Mouse (Mus musculus) liver, embryonic 14.5 days (tissue): ENCODE data around the gene Fam172a. TPM values are rescaled to one million over a fixed set of nuclear protein-coding genes. Genes with fewer than 3 reads are reported as not detected.

Experiments used
- ATAC-seq: fragments of 200-750 bp; cut with Nextera tagmentation; 2 replicates; pipeline ENCODE4 v1.8.0; 2017; ENCODE audit warnings: moderate number of reproducible peaks, mild to moderate bottlenecking, moderate library complexity; ENCODE audit not compliant: insufficient read depth
- DNase-seq, 3 experiments: peaks; one replicate each; pipeline ENCODE4 v3.0.0-alpha.2; 2012 to 2013; ENCODE audit warnings: low read depth in 3 of 3, low spot score in 3 of 3
- H3K27ac ChIP-seq: fragments of 300-500 bp; sonication (generic); 2 replicates; pipeline ENCODE4 v1.5.1; 2014; ENCODE audit warnings: moderate library complexity, mild to moderate bottlenecking, control low read depth, inconsistent platforms
- H3K27me3 ChIP-seq: fragments of 300-500 bp; sonication (generic); 2 replicates; pipeline ENCODE4 v1.6.1; 2014; ENCODE audit warnings: mild to moderate bottlenecking, low read length, moderate library complexity; ENCODE audit not compliant: control insufficient read depth, insufficient read depth
- H3K36me3 ChIP-seq: fragments of 300-500 bp; sonication (generic); replicated peaks from 2 replicates; pipeline ENCODE4 v1.6.1; 2014; ENCODE audit warnings: low read depth; ENCODE audit not compliant: control insufficient read depth, insufficient read depth
- H3K4me1 ChIP-seq, 2 experiments: fragments of 200-500 bp in 1 of 2; fragments of 300-500 bp in 1 of 2; sonication (generic) in 1 of 2; replicated peaks; 2 replicates each; pipeline ENCODE4 v1.6.1; 2012 to 2014; ENCODE audit warnings: antibody characterized with exemption in 1 of 2, inconsistent platforms in 1 of 2, low read length in 1 of 2; ENCODE audit not compliant: control insufficient read depth in 2 of 2, insufficient read depth in 2 of 2
- H3K4me2 ChIP-seq: fragments of 300-500 bp; sonication (generic); 2 replicates; pipeline ENCODE4 v1.6.1; 2014; ENCODE audit warnings: low read depth, mild to moderate bottlenecking, control low read depth, moderate library complexity
- H3K4me3 ChIP-seq, 2 experiments: fragments of 200-500 bp in 1 of 2; fragments of 300-500 bp in 1 of 2; sonication (generic) in 1 of 2; 2 replicates each; pipeline ENCODE4 v1.5.1; 2012 to 2014; ENCODE audit warnings: low read depth in 2 of 2, low read length in 2 of 2, mild to moderate bottlenecking in 2 of 2, control low read depth in 1 of 2, inconsistent platforms in 1 of 2, moderate library complexity in 1 of 2; ENCODE audit not compliant: insufficient read depth in 1 of 2
- H3K9ac ChIP-seq: fragments of 300-500 bp; sonication (generic); replicated peaks from 2 replicates; pipeline ENCODE4 v1.6.1; 2014; ENCODE audit warnings: mild to moderate bottlenecking, control low read depth, moderate library complexity
- H3K9me3 ChIP-seq: fragments of 300-500 bp; sonication (generic); 2 replicates; pipeline ENCODE4 v1.6.1; 2016; ENCODE audit warnings: low read length, mixed read lengths; ENCODE audit not compliant: control insufficient read depth
- CTCF ChIP-seq: IDR thresholded peaks from 2 replicates; pipeline ENCODE4 v1.5.1; 2016; ENCODE audit warnings: antibody characterized with exemption, low read depth, control low read depth
- EP300 ChIP-seq: IDR thresholded peaks from 2 replicates; pipeline ENCODE4 v1.6.1; 2016; ENCODE audit warnings: antibody characterized with exemption, low read depth
- WGBS: fragments of 180-500 bp; shearing (Covaris S2); extraction: QIAGEN DNeasy Blood & Tissue Kit; methylation state at CpG from one replicate; pipeline ENCODE4 v1.1.7; 2014; ENCODE audit not compliant: insufficient replicate concordance; 5-methylcytosine and 5-hydroxymethylcytosine counted together
- polyA plus RNA-seq, 2 experiments: library from polyadenylated mRNA; depleted of rRNA in 1 of 2; stranded (reverse) in 1 of 2; unstranded in 1 of 2; fragments of >200 nt; fragmentation: Nextera tagmentation in 1 of 2; extraction: Ambion mirVana in 1 of 2; gene quantifications; 2 replicates each; pipeline versions ENCODE4 v1.2.1 to v1.2.3; 2012 to 2014

Fam172a gene
- polyA plus RNA-seq, 2 experiments: 2.8 to 8.0 TPM

DNA sequence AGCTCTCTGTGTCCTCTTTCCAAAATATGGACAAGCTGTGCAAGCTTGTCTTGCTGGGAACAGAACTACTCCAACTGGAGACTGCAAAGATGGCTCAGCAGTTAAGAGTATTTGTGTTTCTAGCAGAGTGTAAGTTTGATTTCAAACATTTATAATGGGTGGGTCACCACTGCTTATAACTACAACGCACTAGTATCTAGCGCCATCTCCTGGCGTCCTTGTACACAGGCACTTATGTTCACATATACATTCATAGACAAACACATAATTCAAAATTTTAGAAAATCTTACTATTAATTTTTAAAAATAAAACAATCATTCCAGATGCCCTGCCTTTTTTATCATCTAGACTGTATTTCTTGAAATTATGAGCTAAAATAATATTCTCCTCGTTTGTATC lies 147.0 kb downstream of the Fam172a start:
- Histone ChIP-seq H3K27me3 (no peaks in the 10 kb centered on the region), H3K4me3 (no peak overlapping the region), H3K36me3 (no peaks in the 10 kb centered on the region), H3K27ac (no peak overlapping the region), H3K4me2 (no peak overlapping the region), H3K9ac (no peak overlapping the region), H3K9me3 (no peaks in the 10 kb centered on the region), H3K4me1 (no peaks in the 10 kb centered on the region)
- TF ChIP-seq EP300 (no peak), CTCF (peak; percentile 4; the same call in 1 of the 2 replicates)
- DNase-seq (no peak), ATAC-seq (no peak)
- 69% methylated on average over 4 of the region's 4 CpGs for WGBS

DNA sequence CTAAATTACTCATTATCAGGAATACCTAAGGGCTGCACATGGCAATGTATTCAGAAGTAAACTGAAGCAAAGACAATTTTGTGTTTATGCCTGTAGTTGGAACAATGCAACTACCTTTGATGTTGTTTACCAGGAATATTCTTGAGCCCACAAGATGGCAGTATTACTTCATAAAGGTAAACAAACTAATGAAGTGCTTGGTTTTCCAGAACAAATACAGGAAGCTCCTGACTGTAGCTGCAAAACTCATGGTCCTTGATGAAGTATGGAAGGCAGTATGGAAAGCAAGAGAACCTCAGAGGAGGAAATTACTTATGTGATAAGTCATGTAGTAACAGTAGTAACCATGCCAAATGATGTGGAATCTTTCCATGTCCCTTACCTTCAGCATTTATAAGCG lies 163.0 kb downstream of the Fam172a start:
- H3K9me3 ChIP-seq: no peaks in the 10 kb centered on the region
- no peak overlapping the region for H3K27ac ChIP-seq
- H3K4me3 ChIP-seq: no peak overlapping the region
- no peak overlapping the region for H3K4me2 ChIP-seq
- ATAC-seq: no peak
- no peak overlapping the region for H3K9ac ChIP-seq
- H3K27me3 ChIP-seq: no peaks in the 10 kb centered on the region
- TF ChIP-seq CTCF (no peak), EP300 (no peak)
- 72% methylated on average over 1 of the region's 1 CpGs for WGBS
- no peak for DNase-seq
- no peaks in the 10 kb centered on the region for H3K36me3 ChIP-seq
- no peaks in the 10 kb centered on the region for H3K4me1 ChIP-seq

GRCm38 (mm10) chr13:77868314-77868713 lies 166.5 kb downstream of the Fam172a start:
- no peak for TF ChIP-seq EP300
- no peak for TF ChIP-seq CTCF
- whole genome bisulfite sequencing: 37% methylated on average over 2 of the region's 2 CpGs
- H3K27ac ChIP-seq: no peak overlapping the region
- no peak overlapping the region for H3K9ac ChIP-seq
- H3K36me3 ChIP-seq: no peaks in the 10 kb centered on the region
- no peak for DNase-seq
- H3K4me3 ChIP-seq: no peak overlapping the region
- H3K4me1 ChIP-seq: no peaks in the 10 kb centered on the region
- ATAC-seq: no peak
- no peak overlapping the region for H3K4me2 ChIP-seq
- no peaks in the 10 kb centered on the region for H3K9me3 ChIP-seq
- H3K27me3 ChIP-seq: no peaks in the 10 kb centered on the region

- Histone ChIP-seq H3K36me3 (no peaks in the 10 kb centered on the region), H3K4me1 (no peaks in the 10 kb centered on the region), H3K9me3 (no peaks in the 10 kb centered on the region), H3K9ac (no peak overlapping the region), H3K27ac (no peak overlapping the region), H3K4me3 (no peak overlapping the region), H3K27me3 (no peaks in the 10 kb centered on the region), H3K4me2 (no peak overlapping the region)
- 75% methylated on average over 4 of the region's 4 CpGs for WGBS
- no peak for DNase-seq
- TF ChIP-seq CTCF: no peak
- no peak for TF ChIP-seq EP300
- no peak for ATAC-seq
Observed at GRCm38 (mm10) chr13:77878120-77878519, 176.3 kb downstream of the Fam172a start.

- DNase-seq (no peak), ATAC-seq (no peak)
- Histone ChIP-seq H3K36me3 (no peaks in the 10 kb centered on the region), H3K27me3 (no peaks in the 10 kb centered on the region), H3K27ac (no peak overlapping the region), H3K9ac (no peak overlapping the region), H3K4me2 (no peak overlapping the region), H3K4me1 (no peaks in the 10 kb centered on the region), H3K4me3 (no peak overlapping the region), H3K9me3 (no peaks in the 10 kb centered on the region)
- TF ChIP-seq CTCF (no peak), EP300 (no peak)
- WGBS: 65% methylated on average over 3 of the region's 3 CpGs
Observed at GRCm38 (mm10) chr13:77878545-77878944, 176.7 kb downstream of the Fam172a start.

DNA sequence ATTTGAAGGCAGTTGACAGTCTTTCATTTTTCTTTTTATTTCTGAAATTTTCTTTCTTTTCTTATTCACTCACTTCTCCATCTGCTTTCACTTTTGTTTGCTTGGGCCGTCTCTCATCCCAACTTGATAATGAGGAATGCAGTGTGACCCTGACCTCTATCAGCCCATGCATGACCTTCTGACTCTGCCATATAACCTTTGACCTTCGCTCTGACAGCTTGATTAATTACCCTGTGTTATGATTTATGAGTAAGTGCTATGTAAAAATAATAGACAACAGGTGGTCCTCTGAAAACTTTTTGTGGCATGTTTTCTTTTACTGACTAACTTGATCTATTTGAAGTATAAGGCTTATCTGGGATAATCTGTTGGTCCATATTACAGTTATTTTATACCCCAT lies 195.8 kb downstream of the Fam172a start:
- H3K9ac ChIP-seq: no peak overlapping the region
- no peak for TF ChIP-seq EP300
- TF ChIP-seq CTCF: no peak
- H3K4me2 ChIP-seq: no peak overlapping the region
- H3K4me3 ChIP-seq: no peak overlapping the region
- H3K36me3 ChIP-seq: no peaks in the 10 kb centered on the region
- H3K4me1 ChIP-seq: no peaks in the 10 kb centered on the region
- no peak overlapping the region for H3K27ac ChIP-seq
- H3K9me3 ChIP-seq: no peaks in the 10 kb centered on the region
- WGBS: 56% methylated on average over 2 of the region's 2 CpGs
- DNase-seq (no peak), ATAC-seq (no peak)
- no peaks in the 10 kb centered on the region for H3K27me3 ChIP-seq
